17 mouse cellular contexts compared by ENCODE assay signal in genomic region chr2:9386566-9386965, GRCm38 (mm10).
"Had no signal": no experiment of that assay in that cellular context is flagged by ENCODE, and none has a peak within 500 bp of the region (broad histone marks: within the 10 kb centered on the region; RNA-seq: fewer than 3 reads in every experiment).

No protein-coding gene starts in this region.

- ATAC-seq: liver, embryonic 12.5 days; midbrain, embryonic 15.5 days had no signal

- DNase-seq: kidney, adult 9 months; kidney, postnatal 4 days; lung, embryonic 14.5 days; lung, postnatal 10 days; lung, postnatal 4 days; retina, postnatal 1 day; thymus, adult 2 months; thymus, postnatal 25 days had no signal

- H3K4me1 ChIP-seq: limb, embryonic 15.5 days; liver, embryonic 12.5 days; midbrain, embryonic 10.5 days; midbrain, embryonic 15.5 days; stomach, embryonic 15.5 days had no signal

- H3K4me2 ChIP-seq: limb, embryonic 15.5 days; liver, embryonic 12.5 days; lung, embryonic 14.5 days; midbrain, embryonic 15.5 days; neural tube, embryonic 13.5 days; stomach, embryonic 15.5 days had no signal

- H3K27ac ChIP-seq: kidney, postnatal 0 days; layer of hippocampus, adult 2 months; left cerebral cortex, adult 2 months; limb, embryonic 15.5 days; liver, embryonic 12.5 days; midbrain, embryonic 10.5 days; midbrain, embryonic 15.5 days; neural tube, embryonic 13.5 days; stomach, embryonic 15.5 days had no signal

- H3K9ac ChIP-seq: limb, embryonic 15.5 days; liver, embryonic 12.5 days; lung, embryonic 14.5 days; midbrain, embryonic 15.5 days; neural tube, embryonic 13.5 days; stomach, embryonic 15.5 days had no signal

- H3K4me3 ChIP-seq: layer of hippocampus, adult 2 months; left cerebral cortex, adult 2 months; limb, embryonic 15.5 days; liver, embryonic 12.5 days; midbrain, embryonic 10.5 days; midbrain, embryonic 15.5 days; neural tube, embryonic 13.5 days; stomach, embryonic 15.5 days had no signal

- H3K27me3 ChIP-seq: limb, embryonic 15.5 days; liver, embryonic 12.5 days; midbrain, embryonic 15.5 days; neural tube, embryonic 13.5 days; stomach, embryonic 15.5 days had no signal

- H3K9me3 ChIP-seq: limb, embryonic 15.5 days; liver, embryonic 12.5 days; midbrain, embryonic 10.5 days; midbrain, embryonic 15.5 days; neural tube, embryonic 13.5 days; stomach, embryonic 15.5 days had no signal

- H3K36me3 ChIP-seq: limb, embryonic 15.5 days; liver, embryonic 12.5 days; midbrain, embryonic 10.5 days; midbrain, embryonic 15.5 days; neural tube, embryonic 13.5 days; stomach, embryonic 15.5 days had no signal
